Mouse (Mus musculus): ENCODE results near the gene Hus1b.

The Hus1b gene

DNA sequence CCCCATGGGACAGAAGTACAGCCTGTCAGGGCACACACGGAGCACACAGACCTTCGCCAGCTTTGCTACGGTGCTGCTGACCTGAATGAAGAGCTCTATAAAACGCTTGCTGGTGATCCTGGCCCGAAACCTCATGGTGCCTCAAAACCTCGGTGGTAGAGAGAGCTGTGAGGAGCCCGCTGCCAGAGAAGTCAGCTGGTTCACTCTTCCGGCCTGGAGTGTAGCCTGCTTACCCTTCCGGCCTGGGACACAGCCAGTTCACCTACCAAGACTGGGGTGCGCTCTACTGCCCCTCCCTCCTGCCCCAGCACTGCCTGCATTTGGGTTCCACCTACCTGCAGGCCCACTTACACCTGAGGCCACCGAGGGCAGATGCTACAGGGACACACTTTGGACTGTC, at the start of gene Hus1b:
Gene Hus1b (minus strand): TSS at position 220 of the 400 bp plus-strand sequence.
- DNase-seq (ENCODE audit: low spot score) = no peak

DNA sequence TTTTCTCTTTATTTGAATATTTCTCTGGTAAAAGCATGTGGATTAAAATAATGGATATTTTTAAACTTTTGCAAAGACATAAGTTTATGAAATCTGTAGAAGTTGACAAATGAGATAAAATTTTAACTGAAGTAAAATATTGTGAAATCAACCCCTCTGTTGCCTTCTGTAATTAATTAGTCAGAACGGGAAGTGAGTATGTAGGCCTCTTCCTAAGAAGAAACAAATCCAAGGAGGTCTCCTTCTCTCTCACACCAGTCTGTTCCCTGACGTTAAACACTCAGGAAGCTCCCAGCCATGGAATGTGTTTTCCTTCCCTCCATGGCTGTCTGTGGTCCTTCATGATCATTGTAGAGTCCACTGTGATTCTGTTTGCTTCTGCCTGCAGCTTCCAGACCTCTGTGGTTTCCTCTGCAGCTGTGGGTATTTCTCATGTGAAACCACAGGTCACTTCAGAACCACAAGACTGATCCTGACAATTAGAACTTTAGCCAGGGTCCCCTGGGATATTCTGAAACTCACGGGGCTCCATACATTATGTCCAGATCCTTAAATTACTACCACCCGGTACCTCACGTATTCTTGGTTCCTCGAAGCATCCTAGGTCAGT, 46.8 kb upstream of the Hus1b start:
- no peak for DNase-seq (ENCODE audit: low spot score)

DNA sequence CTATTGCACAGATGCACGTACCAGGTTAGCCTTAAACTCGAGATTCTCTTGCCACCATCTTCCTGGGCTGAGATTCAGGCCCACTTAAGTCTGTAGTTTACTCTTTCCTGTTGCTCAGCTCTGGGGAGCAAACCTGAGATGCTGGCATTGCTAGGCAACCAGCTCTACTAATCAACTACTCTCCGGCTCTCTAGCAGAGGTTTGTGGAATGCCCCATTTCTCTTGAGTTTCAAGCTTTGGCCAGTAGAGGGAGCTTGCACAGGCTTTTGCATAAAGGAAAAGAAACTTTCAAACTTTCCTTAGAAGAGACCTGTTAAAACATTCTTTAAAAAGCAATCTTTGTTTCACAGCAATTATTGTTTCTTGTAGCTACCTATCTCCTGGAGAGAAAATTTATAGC, 46.3 kb upstream of the Hus1b start:
- DNase-seq (ENCODE audit: low spot score) = no peak

DNA sequence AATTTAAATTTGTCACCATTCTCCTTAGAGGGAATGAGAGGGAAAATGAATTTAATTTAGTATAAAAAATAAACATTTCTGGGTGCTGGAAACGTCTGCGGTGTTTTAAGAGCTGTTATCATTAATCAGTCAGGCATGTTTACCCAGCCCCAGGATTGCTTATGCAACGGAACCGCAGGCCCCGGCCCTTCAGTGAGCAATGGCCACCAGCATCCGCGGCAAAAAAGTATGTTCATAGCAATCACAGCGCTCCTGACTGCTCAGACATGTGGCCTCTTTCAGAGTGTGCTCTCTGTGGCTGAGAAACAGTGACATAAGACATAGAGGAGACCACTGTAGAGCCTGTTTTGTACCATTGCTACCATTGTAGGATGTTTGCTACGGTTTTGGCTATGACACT, 42.7 kb upstream of the Hus1b start:
- DNase-seq (ENCODE audit: low spot score) = no peak

DNA sequence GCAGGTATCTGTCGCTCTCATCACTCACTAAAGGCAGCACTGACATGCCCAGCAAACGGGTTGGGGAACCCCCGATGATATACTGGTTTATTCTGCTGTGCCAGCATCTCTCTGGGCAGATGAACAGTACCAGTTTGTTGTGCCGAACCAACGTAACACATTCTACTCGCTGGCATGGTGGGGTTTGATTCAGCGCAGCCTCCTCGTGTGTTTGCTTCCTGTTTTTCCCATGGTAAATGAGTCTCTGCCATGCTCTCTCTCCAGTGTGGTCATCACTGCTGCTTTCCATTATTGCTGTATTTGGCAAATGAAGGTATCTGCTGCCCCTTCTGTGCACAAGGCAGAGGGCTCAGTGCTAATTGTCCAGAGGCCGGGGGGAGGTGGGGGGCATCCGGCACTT, 42.2 kb upstream of the Hus1b start:
- no peak for DNase-seq (ENCODE audit: low spot score)

DNA sequence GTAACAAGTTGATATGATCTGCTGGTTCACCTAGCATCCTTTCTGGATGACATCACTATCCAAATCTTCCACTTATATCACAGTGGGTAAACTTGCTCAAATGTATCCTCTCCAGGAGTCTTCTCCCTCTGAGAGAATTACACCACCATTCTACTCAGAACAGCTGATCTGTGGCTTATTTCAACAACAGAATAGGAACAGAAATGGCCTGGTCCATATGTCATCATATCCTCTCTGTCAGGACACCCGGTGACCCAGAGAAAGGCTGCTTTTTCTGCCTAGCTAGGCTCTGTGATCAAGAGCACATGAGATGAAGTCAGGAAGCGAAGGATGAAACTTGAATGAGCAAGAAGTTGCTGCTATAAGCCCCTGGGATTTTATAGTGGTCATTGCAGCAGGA, 40.1 kb upstream of the Hus1b start:
- DNase-seq (ENCODE audit: low spot score) = no peak

DNA sequence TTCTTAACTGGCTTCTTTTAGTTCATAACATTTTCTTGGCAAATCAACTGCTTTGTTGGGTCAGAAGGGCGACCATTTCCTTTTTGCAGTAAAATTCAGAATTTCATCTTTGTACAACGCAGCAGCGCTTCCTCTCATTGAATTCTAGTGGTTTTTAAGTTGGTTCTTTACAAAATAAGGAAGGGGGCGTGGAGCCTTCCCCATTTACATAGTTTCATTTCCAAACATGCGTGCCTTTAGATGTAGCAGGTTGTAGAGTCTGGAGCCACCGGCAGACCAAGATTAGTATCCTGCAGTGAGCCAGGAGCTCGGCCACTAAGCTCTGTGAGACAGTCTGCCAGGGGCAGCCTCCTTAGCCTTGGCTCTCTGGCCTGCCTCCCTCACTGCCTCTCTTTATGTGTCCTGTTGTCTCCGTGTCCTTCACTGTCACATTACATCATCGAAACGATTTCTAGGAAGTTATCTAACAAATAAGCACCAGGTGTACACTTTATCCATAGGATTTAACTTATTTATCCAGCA, 39.4 kb upstream of the Hus1b start:
- no peak for DNase-seq (ENCODE audit: low spot score)

DNA sequence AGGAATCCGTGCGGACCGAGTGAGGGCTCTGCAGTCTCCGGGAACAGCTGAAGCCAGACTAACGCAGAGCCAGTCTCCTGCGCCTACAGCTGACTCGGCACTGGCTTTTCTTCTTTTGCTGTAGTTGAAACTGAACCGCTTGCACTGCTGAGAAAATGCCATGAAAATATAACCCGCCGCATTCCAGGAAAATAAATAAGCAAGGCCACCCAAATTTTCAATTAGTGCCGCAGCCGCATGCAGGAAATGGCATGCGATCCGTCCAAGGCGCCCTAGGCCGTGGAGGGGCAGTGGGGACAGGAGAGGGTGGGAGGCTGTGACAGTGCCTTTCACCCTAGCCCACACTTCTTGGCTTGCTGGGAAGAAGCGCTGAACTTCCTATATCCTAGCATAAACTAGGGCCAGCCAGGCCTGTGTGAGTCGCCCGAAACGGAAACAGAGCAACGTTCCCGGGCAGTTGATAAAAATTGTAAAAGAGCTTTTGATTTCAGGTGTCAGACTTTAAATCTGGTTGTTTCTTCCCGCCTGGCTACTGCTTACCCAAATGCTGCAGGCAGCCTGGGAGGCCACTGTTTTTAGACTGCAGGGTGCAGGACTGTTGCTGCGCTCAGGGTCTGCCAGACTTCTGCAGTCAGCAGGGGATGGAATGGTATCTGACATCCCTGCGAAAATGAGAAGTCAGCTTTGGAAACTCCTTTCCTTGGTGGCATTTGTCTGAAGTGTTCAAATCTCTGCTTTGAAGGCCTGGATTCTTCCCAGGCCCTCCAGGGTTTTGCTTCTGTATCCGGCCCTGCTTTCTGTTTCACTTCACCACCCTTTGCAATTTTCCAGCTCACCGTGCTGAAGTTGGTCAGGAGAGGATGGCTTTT, 38.3 kb upstream of the Hus1b start:
- DNase-seq (ENCODE audit: low spot score) = no peak

DNA sequence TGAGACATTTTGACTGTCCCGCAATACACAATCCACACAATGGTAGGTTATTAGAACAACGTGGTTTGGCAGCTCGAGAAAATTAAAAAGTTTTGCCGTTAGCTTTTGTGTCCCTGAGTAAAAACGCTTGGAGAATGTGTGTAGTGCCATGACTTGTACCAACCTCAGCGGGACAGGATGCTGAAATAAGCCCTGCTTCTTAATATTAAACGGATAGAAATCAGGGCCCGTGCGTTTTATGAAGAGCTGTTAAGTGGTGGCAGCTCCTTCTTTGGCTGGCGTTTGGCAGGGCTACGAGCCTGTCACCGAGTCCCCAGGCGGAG, 37.7 kb upstream of the Hus1b start:
- DNase-seq (ENCODE audit: low spot score) = no peak

DNA sequence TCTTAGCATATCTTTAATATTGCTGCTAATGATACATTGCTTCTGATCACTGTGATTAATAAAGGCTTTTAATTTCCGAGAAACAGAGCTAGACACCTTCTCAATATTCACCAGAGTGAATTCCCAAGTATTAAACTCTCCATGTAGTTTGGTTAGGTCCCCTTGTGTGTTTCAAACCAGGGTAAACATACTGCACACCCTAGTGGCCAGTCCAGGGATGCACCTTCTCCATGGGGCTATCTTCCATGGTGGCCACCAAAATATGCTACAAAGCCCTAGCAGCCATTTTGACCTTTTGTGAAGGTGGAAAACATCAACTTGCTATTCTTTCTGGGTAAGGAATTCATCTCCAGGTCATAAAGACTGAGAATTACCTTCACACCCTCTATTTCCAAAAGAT, 34.1 kb upstream of the Hus1b start:
- peak; percentile 27 for DNase-seq (ENCODE audit: low spot score)

DNA sequence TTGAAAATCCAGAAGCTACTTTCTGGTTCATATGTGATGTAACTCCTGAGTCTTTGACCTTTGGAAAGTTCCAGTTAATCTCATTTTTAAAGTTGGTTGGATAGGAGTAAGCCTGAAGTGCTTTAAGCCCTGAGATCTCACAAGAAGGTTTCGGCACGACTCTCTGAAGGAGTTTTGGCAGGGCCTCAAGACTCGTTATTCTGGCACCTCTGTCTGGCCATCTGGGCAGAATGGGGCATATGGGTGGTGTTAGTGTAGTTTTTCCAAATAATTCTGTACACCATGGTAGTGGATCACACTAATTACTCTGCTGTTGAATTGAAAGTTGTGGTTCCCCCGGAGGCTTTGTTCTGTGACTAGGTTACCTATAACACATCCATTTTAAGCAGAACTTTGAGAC, 30.7 kb upstream of the Hus1b start:
- no peak for DNase-seq (ENCODE audit: low spot score)

DNA sequence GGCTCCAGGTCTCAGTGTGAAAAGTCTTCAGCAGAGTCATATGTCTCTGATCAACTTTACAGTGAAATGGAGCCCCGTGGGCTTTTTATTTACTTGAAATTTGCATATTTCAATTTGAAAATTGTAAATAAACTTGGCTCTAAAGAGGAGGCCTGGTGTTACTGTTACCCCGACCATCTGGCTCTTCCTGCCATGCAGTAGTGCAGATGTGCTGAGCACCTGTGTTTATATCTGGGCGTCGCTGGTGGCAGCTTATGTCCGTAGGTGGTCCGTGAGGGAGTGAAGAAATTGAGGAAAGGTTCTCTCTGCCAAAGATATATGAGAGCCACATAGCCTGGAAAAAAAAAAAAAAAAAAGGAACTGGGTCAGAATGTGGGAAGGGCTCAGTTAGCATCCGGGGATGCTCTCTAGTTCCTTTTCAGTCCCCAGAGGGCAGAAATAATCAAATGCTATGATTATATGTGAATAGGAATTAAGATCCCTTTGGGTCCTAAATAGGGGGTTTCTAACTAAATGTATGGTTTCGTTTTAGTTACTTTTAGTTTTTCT, 29.1 kb upstream of the Hus1b start:
- DNase-seq (ENCODE audit: low spot score) = no peak

DNA sequence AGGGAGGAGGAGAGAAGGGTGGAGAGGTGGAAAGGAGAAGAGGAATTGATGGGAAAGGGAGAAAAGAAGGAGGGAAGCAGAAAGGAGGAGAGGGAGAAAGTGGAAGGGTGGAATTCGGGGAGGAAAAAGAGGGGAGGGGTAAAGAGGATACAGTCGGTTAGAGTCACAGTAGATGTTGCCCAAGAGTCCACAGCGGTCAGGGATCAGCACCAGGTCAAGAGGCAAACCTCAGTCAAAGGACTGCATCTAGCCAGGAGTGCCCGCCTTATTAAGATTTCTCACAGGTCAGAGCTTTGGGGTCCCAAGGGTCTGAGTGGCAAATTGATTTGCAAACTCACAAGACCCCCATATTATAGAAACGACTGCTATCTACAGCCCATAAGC, 26.7 kb upstream of the Hus1b start:
- DNase-seq (ENCODE audit: low spot score) = no peak

DNA sequence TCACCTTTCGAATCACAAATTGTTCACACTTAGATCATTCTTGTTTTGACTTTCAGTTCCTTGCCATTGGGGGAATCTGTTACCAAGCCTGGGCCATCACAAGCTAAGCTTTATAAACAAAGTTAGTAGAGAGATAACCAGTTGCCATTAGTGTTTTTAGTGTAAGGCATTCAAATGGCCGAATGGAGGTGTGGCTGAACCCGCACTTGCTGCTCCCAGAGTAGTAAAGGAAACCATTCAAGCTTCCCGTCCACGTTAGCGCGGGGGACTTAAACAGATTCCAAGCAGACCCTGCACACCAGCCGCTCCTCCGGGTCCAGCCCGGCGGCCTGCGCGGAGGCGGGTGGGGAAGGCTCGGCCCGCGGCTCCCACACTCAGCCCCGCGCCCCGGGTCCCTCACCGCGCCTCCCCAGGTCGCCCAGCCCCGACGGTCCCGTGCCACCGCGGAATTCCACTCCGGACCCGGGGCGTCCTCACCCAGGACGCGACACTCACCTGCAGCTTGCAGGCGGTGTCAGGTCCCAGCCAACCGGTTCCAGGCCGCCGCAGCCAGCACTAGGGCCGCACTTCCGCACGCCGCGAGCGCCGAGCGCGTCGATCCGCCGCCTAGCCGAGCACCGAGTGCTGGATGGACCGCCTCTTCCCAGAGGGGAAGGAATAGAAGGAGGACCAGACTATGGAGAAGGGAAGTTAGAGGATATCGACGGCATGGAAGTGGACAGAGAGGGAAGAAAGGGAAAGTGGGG, 26.1 kb upstream of the Hus1b start, which contains the start of the genes Exoc2 and Gm5447:
Gene Exoc2 (minus strand): TSS at position 593 of the 746 bp plus-strand sequence.
Gene Gm5447 (plus strand): TSS at position 704 of the 746 bp plus-strand sequence.
- DNase-seq (ENCODE audit: low spot score) = peak; percentile 77

DNA sequence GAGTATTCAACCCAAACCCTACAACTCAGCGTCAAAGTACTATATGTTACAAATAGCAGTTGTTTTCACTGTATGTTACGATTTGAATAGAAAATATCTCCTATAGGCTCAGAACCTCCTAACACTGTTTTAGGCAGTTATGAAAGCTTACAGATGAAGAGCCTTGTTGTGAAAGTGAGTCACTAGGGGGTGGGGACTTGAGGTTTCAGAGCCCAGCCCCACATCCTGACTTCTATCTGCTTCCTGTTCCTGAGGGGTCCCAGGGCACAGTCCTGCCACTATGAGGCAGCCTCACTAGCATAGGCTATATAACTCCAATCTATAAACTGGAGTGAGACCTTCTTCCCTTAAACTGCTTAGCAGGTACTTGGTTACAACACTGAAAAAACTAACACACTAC, 24.5 kb upstream of the Hus1b start:
- peak; percentile 21 for DNase-seq (ENCODE audit: low spot score)

DNA sequence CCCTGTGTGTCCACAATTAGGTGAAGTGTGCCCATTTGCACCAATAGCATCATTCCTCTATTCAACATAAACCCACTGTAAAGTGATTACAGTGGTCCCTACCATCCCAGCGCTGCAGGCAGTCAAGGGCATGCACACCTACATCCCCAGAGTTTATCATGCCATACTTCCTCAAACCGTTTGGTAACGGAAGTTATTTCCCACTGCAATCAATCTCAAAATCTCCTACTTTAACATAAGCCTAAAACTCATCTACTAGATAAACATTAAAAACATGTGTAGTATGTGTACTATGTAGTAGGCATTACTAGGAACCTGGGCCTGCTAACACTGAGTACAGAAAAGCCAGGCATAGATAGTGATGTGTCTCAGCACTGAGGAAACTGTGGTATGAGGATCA, 23.5 kb upstream of the Hus1b start:
- DNase-seq (ENCODE audit: low spot score) = no peak

DNA sequence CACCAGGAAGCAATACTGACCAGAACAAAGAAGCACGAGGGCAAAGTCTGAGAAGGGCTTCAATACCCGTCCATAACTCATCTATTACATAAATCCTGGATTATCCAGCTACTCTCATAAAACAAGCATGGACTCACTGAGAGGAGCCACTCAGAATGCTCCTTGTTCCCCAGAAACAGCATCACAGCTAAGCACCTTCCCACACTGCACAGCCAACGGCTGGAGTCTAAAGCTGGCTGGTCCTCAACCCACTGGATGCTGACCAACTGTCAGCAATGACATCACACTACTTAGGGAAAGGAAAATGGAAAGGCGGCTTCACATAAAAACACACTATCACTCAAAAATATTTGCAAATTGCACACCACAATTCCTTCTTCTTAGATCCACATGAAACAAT, 20.8 kb upstream of the Hus1b start:
- DNase-seq (ENCODE audit: low spot score) = no peak

DNA sequence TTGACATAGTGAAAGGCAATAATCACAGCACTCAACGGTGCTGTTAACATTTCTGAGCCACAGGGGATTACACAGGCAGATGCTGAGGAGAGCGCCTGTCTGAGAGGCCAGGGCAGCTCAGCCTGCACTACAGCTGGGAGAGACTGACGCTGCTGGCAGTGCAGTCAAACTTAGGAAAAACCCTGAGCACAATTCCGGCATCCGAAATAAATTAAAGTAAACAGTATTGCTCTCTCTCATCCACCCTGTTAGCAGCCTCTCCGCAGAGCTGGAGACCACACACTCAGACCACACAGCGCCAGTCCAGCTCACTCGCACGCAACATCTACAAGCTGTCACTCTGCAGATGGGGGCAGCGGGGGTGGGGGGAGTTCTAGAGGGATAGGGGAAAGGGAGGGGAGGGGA, 18.9 kb upstream of the Hus1b start:
- DNase-seq (ENCODE audit: low spot score) = no peak

DNA sequence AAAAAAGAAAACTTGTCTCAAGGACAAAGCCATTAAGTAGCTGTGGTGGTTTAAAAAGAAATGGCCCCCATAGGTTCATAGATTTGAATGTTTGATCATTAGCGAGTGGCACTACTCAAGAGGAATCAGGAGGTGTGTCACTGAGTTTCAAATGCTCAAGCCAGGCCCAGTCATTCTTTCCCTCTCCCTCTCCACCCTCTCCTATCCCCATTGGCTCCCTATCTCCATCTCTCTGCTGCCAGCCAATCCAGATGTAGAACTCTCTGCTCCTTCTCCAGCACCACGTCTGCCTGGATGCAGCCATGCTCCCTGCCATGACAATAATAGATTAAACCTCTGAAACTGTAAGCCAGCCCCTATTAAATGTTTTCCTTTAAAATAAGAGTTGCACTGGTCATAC, 14.4 kb upstream of the Hus1b start:
- no peak for DNase-seq (ENCODE audit: low spot score)

DNA sequence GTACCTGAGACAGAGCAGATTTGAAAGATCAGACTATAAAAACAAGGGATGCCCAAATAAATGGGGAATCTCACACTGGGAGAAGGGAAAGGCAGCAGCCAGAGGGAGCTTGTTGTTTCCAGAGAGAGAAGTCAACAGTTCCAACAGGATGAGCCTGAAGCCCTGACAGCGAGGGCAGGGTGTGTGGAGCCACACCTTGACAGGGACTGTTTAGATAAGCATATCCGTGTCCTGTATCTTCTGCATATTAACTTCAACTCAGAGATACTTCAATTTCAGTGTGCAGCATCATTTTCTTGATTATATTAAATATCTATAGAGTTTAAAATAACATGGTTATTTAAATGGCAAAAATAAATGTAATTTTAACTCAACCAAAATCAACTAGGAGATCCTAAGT, 13.2 kb upstream of the Hus1b start:
- DNase-seq (ENCODE audit: low spot score) = no peak

DNA sequence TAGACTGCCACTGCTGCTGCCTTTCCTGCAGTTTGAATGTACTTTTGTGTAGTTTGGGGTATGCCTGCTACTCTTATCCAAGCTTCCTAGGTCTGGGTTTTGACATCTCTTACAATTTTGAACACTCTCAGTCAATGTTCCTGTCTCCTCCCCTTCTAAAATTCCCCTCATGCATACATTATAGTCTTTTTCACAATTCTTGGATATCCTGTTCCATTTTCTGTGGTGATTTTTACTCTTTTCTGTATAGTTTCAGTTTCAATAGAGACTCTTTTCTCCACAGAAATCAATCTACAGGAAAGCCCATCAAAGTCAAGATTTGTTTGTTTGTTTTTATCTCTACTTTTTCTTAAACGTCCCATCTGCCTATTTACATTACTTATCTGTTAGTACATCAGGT, 6.0 kb upstream of the Hus1b start:
- no peak for DNase-seq (ENCODE audit: low spot score)

DNA sequence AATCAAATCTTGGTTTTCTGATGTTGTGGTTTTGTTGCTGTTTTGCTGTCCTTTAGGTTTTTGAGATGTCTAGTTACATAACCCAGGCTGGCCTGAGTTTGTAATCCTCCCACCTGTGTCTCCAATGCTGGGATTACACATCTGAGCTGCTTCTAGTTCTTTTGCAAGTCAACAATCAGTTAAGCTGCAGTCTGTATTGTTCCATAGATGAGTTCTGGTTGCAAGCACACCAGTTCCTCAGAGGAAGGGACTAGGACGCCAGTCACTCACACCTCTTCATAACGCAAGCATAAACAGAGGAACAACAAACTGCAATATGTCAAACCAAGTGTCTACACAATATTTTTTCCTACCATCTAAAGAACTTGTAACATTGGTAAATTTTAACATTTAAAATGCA, 4.5 kb upstream of the Hus1b start:
- DNase-seq (ENCODE audit: low spot score) = no peak

DNA sequence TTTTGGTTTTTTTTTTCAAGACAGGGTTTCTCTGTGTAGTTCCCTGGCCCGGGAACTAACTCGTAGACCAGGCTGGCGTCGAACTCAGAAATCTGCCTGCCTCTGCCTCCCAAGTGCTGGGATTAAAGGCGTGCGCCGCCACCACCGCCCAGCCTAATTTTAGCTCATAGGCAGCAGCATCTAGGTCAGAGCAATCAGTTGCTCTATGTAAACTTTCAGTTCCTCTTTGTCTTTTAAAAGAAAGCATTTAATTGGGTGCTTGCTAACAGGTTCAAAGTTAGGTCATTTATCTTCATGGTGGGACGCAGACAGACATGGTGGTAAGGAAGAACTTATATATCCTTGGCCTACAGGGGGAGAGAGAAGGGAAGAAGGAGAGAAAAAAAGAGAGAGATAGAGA, 1.6 kb upstream of the Hus1b start:
- DNase-seq (ENCODE audit: low spot score) = no peak

Measured in spleen, adult 12 weeks (tissue).